Mouse (Mus musculus) forebrain, embryonic 15.5 days (tissue): Measurements from ENCODE around the gene Gm21762. TPM values are rescaled to one million over a fixed set of nuclear protein-coding genes. Genes with fewer than 3 reads are reported as not detected.
"Not testable (repeated sequence)": the region's sequence is repeated elsewhere in the genome, so short reads cannot be mapped to it uniquely, and the experiment has no call there.

Experiments
- ATAC-seq: fragments of 200-750 bp; cut with Nextera tagmentation; replicated peaks from 2 replicates; pipeline ENCODE4 v1.8.0; 2017; ENCODE audit warnings: mild to moderate bottlenecking, moderate TSS enrichment, moderate library complexity
- H3K27ac ChIP-seq: fragments of 300-500 bp; sonication (generic); replicated peaks from 2 replicates; pipeline ENCODE4 v1.5.1; 2015; ENCODE audit warnings: mild to moderate bottlenecking, inconsistent platforms
- H3K27me3 ChIP-seq: fragments of 300-500 bp; sonication (generic); 2 replicates; pipeline ENCODE4 v1.6.1; 2015; ENCODE audit warnings: inconsistent platforms
- H3K36me3 ChIP-seq: fragments of 300-500 bp; sonication (generic); 2 replicates; pipeline ENCODE4 v1.6.1; 2015; ENCODE audit warnings: mild to moderate bottlenecking, inconsistent platforms
- H3K4me1 ChIP-seq: fragments of 300-500 bp; sonication (generic); 2 replicates; pipeline ENCODE4 v1.6.1; 2015; ENCODE audit warnings: inconsistent platforms
- H3K4me2 ChIP-seq: fragments of 300-500 bp; sonication (generic); replicated peaks from 2 replicates; pipeline ENCODE4 v1.6.1; 2015; ENCODE audit warnings: mild to moderate bottlenecking, inconsistent platforms
- H3K4me3 ChIP-seq: fragments of 300-500 bp; sonication (generic); 2 replicates; pipeline ENCODE4 v1.5.1; 2015; ENCODE audit warnings: mild to moderate bottlenecking, inconsistent platforms
- H3K9ac ChIP-seq: fragments of 300-500 bp; sonication (generic); replicated peaks from 2 replicates; pipeline ENCODE4 v1.6.1; 2015; ENCODE audit warnings: mild to moderate bottlenecking, inconsistent platforms
- H3K9me3 ChIP-seq: fragments of 300-500 bp; sonication (generic); 2 replicates; pipeline ENCODE4 v1.6.1; 2016; ENCODE audit warnings: inconsistent platforms
- WGBS: fragments of 180-500 bp; shearing (Covaris S2); methylation state at CpG from one replicate; pipeline ENCODE4 v1.1.7; 2015; ENCODE audit warnings: mixed read lengths; 5-methylcytosine and 5-hydroxymethylcytosine counted together
- polyA plus RNA-seq: library from polyadenylated mRNA; unstranded; fragments of >200 nt; fragmentation: Nextera tagmentation; extraction: Ambion mirVana; gene quantifications from 2 replicates; pipeline ENCODE4 v1.2.1, GENCODE M21; 2015

Gm21762 gene
- not detected in 2 replicates for polyA plus RNA-seq

GRCm38 (mm10) chr13:120215847-120216246 lies at the start of gene Gm21762:
Gene Gm21762, minus strand, starts transcription at chr13:120215947.
- H3K9me3 ChIP-seq, H3K36me3 ChIP-seq, H3K9ac ChIP-seq, ATAC-seq, H3K4me3 ChIP-seq, H3K4me1 ChIP-seq, H3K27me3 ChIP-seq, H3K4me2 ChIP-seq, H3K27ac ChIP-seq: not testable (repeated sequence)
- no CpG with 5 or more reads among the region's 2 CpGs for whole genome bisulfite sequencing

DNA sequence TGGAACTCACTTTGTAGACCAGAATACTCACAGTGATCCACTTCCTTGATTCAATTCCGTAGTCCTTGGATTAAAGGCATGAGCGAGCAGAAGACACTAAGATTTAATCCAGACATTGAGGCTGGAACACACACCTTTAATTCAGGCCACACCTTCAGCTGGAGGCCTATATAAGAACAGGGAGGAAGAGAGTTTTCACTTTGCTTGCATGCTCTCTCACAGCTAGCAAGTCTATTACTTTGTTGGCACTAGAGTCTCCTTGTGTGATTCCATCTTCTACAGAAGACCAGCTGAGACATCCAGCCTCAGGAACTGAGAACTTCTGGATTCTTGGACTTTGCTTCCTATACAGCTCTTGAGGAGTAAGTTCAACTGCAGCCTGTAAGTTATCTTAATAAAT lies 47.1 kb upstream of the Gm21762 start, which contains the start of gene AF067061:
AF067061 (plus strand) TSS at position 245 of the 400 bp plus-strand sequence.
- not testable (repeated sequence) for H3K36me3 ChIP-seq, H3K27me3 ChIP-seq, H3K4me1 ChIP-seq, H3K4me3 ChIP-seq, H3K9me3 ChIP-seq, ATAC-seq, H3K4me2 ChIP-seq, H3K27ac ChIP-seq, H3K9ac ChIP-seq
- 89% methylated on average over 2 of the region's 2 CpGs for WGBS

DNA sequence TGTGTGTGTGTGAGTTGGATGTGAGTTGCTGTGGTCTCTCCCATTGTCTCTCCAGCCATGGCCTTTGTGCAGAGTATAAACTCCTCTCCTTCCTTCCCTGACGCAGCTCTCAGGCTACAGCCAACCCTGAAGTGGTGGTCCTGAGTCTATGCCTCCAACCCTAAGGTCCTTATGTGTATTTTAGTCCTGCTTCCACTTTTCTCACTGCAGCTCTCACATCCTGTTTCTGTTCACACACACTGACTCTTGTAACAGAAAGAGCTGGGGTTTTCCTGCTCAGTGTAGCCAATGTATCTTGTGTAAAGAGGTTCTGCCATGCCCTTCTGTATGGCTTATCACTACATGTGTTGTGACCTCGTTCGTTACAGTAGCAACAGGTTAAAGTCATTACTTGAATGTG lies 44.0 kb upstream of the Gm21762 start:
- not testable (repeated sequence) for H3K4me2 ChIP-seq, ATAC-seq, H3K4me3 ChIP-seq, H3K9me3 ChIP-seq, H3K27me3 ChIP-seq, H3K36me3 ChIP-seq, H3K9ac ChIP-seq, H3K27ac ChIP-seq, H3K4me1 ChIP-seq
- 64% methylated on average over 3 of the region's 3 CpGs for WGBS

DNA sequence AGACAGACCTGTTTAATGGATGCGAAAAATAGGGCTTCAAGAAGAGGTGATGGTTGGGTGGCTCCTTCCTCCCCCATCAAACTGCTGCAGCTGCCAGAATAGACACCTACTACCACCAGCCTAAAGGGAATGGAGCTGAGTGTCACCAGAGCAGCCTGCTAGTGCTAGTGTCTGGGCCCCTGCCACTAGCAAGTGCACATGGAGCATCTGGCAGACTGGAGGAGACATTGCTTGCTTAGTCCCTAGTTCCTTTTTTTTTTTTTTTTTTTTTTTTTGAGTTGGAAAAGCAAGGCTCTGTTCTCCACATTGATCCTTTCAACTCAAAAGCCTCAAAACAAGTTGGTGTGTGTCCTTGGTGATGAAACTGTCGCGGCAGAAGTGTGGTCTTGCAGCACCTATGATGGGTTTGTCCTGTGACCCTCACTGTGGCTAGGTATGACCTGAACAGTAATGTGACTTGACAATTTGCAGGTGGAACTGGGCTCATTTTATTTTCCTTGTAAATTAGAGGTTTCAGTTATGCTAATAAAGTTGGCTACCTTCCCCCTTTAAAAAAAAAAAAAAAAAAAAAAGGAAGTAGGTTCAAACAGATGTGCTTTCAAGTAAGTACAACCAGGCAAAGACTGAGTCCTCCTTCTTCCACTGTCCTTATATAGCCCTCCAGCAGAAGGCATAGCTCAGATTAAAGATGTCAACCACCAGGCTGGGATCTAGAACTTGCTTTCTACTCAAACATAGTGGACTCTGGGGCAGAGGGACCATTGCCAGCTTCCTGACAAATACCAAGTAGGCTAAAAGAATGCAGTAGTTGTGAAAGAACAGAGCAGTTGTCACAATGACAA lies 43.3 kb upstream of the Gm21762 start:
- 88% methylated on average over 3 of the region's 3 CpGs for WGBS
- not testable (repeated sequence) for H3K9ac ChIP-seq, H3K27ac ChIP-seq, H3K4me2 ChIP-seq, H3K36me3 ChIP-seq, H3K27me3 ChIP-seq, ATAC-seq, H3K9me3 ChIP-seq, H3K4me3 ChIP-seq, H3K4me1 ChIP-seq

- H3K4me3 ChIP-seq, H3K27me3 ChIP-seq, H3K4me2 ChIP-seq, H3K9me3 ChIP-seq, H3K27ac ChIP-seq, H3K36me3 ChIP-seq, H3K4me1 ChIP-seq, ATAC-seq, H3K9ac ChIP-seq: not testable (repeated sequence)
- 92% methylated on average over 2 of the region's 3 CpGs for WGBS
Measured at GRCm38 (mm10) chr13:120251208-120251924, 35.6 kb upstream of the Gm21762 start.

GRCm38 (mm10) chr13:120238811-120239210 lies 23.1 kb upstream of the Gm21762 start, which contains the start of gene Gm21731:
Gene Gm21731, plus strand, starts transcription at chr13:120239111.
- not testable (repeated sequence) for H3K27ac ChIP-seq, H3K27me3 ChIP-seq, H3K4me1 ChIP-seq, H3K4me3 ChIP-seq, H3K9me3 ChIP-seq, H3K4me2 ChIP-seq, H3K9ac ChIP-seq, ATAC-seq, H3K36me3 ChIP-seq

- H3K9me3 ChIP-seq, H3K27me3 ChIP-seq, H3K36me3 ChIP-seq, H3K4me1 ChIP-seq, H3K9ac ChIP-seq, H3K27ac ChIP-seq, H3K4me2 ChIP-seq, H3K4me3 ChIP-seq, ATAC-seq: not testable (repeated sequence)
- 80% methylated on average over 13 of the region's 25 CpGs for WGBS
Measured at GRCm38 (mm10) chr13:120232447-120233049, 16.8 kb upstream of the Gm21762 start.

DNA sequence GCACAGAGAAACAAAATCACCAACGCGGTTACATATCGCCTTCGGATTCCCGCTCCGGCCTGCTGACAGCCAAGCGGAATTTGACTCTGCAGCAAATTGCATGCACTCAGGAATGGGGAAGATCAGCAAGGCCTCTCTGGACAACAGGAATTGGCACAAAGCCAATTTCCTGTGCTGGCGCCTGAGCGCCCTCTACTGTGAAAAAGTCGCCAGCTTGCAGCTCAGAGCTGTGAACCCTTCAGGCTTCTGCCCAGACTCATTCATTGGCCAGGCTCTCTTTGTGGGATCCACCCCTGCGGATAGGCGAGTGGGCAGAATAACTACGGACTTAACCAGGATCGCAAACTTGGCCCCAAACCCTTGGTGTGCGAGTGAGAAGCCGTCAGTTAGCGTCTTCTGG lies 16.1 kb upstream of the Gm21762 start:
- H3K4me3 ChIP-seq, result not testable (repeated sequence)
- 92% methylated on average over 17 of the region's 17 CpGs for WGBS
- peak; percentile 38; the same call in 1 of the 2 replicates for ATAC-seq

DNA sequence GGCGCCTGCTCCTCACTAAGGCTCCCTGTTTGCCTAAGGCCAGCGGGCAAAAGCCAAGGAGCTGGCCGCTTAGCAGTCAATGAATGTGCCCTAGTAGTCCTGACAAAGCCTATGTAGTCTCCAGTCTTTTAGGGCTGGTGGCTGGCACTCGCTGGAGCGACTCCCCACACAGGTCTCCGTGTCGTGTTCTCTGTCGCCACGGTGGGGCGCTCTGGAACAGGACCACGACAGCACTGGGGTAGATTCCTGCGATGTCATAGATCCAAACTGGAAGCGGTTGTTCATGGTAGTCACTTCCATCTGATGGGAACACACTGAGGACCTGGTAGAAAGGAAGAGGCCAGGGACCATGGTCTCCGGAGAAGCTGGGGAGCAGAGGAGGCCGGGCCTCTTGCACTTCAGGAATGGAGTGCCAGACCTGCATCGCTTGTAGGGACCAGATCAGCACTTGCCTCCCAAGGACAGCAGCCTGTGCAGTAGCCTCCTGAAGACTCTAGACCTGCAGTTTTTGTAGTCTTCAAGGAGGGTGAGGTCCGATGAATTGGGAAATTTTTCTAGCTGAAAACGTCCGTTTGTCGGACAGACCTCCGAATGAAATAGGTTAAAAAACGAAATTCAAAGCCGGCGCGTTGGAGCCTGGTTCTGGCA lies 7.4 kb upstream of the Gm21762 start:
- not testable (repeated sequence) for H3K36me3 ChIP-seq, ATAC-seq, H3K9me3 ChIP-seq, H3K4me3 ChIP-seq, H3K4me2 ChIP-seq, H3K27me3 ChIP-seq, H3K27ac ChIP-seq, H3K4me1 ChIP-seq, H3K9ac ChIP-seq
- 97% methylated on average over 16 of the region's 25 CpGs for WGBS

More for the DNA sequence above, 16.1 kb upstream of the Gm21762 start:
- H3K4me1 ChIP-seq, H3K36me3 ChIP-seq, H3K9ac ChIP-seq, H3K9me3 ChIP-seq, H3K4me2 ChIP-seq, H3K27ac ChIP-seq, H3K27me3 ChIP-seq: not testable (repeated sequence)

GRCm38 (mm10) chr13:120220922-120221321 lies 5.2 kb upstream of the Gm21762 start:
- ATAC-seq, H3K9ac ChIP-seq, H3K27me3 ChIP-seq, H3K27ac ChIP-seq, H3K4me3 ChIP-seq, H3K4me2 ChIP-seq, H3K4me1 ChIP-seq, H3K9me3 ChIP-seq, H3K36me3 ChIP-seq: not testable (repeated sequence)
- 88% methylated on average over 5 of the region's 5 CpGs for WGBS

DNA sequence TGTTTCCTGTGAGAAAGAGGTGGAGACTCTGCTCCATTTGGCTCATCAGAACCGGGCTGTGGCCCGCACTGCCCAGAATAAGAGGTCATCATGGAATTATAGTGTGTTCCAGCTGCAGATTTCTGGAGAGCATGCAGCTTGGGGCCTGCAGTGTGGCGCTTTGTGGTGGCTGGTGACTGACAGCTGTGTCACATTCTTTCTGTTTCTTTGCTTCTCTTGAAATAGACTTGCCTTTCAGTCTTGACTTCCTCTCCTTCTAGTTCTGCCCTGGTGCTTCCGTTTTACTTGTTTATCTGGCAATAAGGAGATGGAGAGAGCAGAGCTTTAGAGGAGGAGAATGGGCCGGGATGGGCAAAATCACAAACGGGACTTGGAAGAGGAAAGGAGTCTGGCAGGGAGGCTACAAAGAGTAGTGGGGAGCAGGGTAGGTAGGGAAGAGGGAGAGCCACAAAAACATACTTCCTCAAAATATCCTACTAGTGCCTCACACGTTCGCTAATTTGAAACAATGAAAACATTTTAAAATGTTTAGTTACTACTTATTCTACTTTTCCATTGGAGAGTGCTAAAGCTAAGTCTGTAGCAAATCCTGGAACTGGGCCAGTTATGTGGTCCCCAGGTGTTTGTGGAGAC lies 19.4 kb downstream of the Gm21762 start:
- H3K4me2 ChIP-seq, H3K9ac ChIP-seq, H3K36me3 ChIP-seq, H3K4me3 ChIP-seq, H3K9me3 ChIP-seq, H3K27me3 ChIP-seq, H3K27ac ChIP-seq, ATAC-seq, H3K4me1 ChIP-seq: not testable (repeated sequence)
- WGBS, result 85% methylated on average over 7 of the region's 8 CpGs
